Mouse (Mus musculus) limb, embryonic 12.5 days (tissue): ENCODE results near the gene Hoxa5. TPM values are rescaled to one million over a fixed set of nuclear protein-coding genes. Genes with fewer than 3 reads are reported as not detected.

ENCODE experiments used
- ATAC-seq: fragments of 200-750 bp; cut with Nextera tagmentation; 2 replicates; pipeline ENCODE4 v1.8.0; 2017; ENCODE audit warnings: low read depth, moderate TSS enrichment; ENCODE audit not compliant: insufficient number of reproducible peaks, insufficient read depth, low FRiP score, low TSS enrichment
- H3K27ac ChIP-seq: fragments of 300-500 bp; sonication (generic); 2 replicates; pipeline ENCODE4 v1.5.1; 2016; ENCODE audit warnings: mild to moderate bottlenecking, moderate library complexity
- H3K27me3 ChIP-seq: fragments of 300-500 bp; sonication (generic); 2 replicates; pipeline ENCODE4 v1.6.1; 2016; ENCODE audit warnings: mild to moderate bottlenecking, moderate library complexity
- H3K36me3 ChIP-seq: fragments of 300-500 bp; sonication (generic); 2 replicates; pipeline ENCODE4 v1.6.1; 2016; ENCODE audit warnings: mild to moderate bottlenecking, moderate library complexity
- H3K4me1 ChIP-seq: fragments of 300-500 bp; sonication (generic); replicated peaks from 2 replicates; pipeline ENCODE4 v1.6.1; 2016
- H3K4me2 ChIP-seq: fragments of 300-500 bp; sonication (generic); 2 replicates; pipeline ENCODE4 v1.6.1; 2016; ENCODE audit warnings: mild to moderate bottlenecking, moderate library complexity
- H3K4me3 ChIP-seq: fragments of 300-500 bp; sonication (generic); replicated peaks from 2 replicates; pipeline ENCODE4 v1.5.1; 2016; ENCODE audit warnings: mild to moderate bottlenecking
- H3K9ac ChIP-seq: fragments of 300-500 bp; sonication (generic); replicated peaks from 2 replicates; pipeline ENCODE4 v1.6.1; 2016; ENCODE audit warnings: mild to moderate bottlenecking, moderate library complexity
- H3K9me3 ChIP-seq: fragments of 300-500 bp; sonication (generic); 2 replicates; pipeline ENCODE4 v1.6.1; 2016; ENCODE audit warnings: mild to moderate bottlenecking, moderate library complexity
- WGBS: fragments of 180-500 bp; shearing (Covaris S2); methylation state at CpG from one replicate; pipeline ENCODE4 v1.1.7; 2016; 5-methylcytosine and 5-hydroxymethylcytosine counted together
- polyA plus RNA-seq: library from polyadenylated mRNA; unstranded; fragments of >200 nt; fragmentation: Nextera tagmentation; extraction: Ambion mirVana; gene quantifications from 2 replicates; pipeline ENCODE4 v1.2.1, GENCODE M21; 2016

Gene Hoxa5
- 8.2 and 9.2 TPM in 2 replicates for polyA plus RNA-seq

DNA sequence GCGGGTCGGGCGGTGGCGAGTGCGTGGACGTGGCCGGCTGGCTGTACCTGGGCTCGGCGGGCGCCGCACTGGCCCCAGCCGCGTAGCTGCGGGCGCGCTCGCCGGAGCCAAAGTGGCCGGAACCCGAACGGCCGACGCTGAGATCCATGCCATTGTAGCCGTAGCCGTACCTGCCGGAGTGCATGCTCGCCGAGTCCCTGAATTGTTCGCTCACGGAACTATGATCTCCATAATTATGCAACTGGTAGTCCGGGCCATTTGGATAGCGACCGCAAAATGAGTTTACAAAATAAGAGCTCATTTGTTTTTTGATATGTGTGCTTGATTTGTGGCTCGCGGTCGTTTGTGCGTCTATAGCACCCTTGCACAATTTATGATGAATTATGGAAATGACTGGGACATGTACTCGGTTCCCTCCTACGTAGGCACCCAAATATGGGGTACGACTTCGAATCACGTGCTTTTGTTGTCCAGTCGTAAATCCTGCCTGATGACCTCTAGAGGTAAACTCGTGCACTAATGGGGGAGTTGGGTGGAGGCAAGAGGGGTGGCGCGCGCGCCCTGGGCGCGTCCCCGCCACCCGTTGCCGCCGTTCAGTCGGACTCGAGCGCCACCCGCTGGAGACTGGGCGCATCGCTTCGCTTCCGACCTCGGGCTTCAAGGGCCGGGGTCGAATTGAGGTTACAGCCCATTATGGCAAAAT, at the start of gene Hoxa5:
Hoxa5 (minus strand) TSS at position 538 of the 703 bp plus-strand sequence.
- Histone ChIP-seq H3K27me3 (peaks cover 34% of the 10 kb centered on the region), H3K4me2 (peak within 1 kb of the TSS; percentile 96), H3K4me1 (peaks cover 90% of the 10 kb centered on the region), H3K9ac (peak within 1 kb of the TSS; percentile 80), H3K27ac (peak within 1 kb of the TSS; percentile 67), H3K4me3 (peak within 1 kb of the TSS; percentile 50), H3K9me3 (no peaks in the 10 kb centered on the region), H3K36me3 (peaks cover 48% of the 10 kb centered on the region)
- WGBS = 1% methylated on average over 65 of the region's 65 CpGs
- ATAC-seq = no peak

DNA sequence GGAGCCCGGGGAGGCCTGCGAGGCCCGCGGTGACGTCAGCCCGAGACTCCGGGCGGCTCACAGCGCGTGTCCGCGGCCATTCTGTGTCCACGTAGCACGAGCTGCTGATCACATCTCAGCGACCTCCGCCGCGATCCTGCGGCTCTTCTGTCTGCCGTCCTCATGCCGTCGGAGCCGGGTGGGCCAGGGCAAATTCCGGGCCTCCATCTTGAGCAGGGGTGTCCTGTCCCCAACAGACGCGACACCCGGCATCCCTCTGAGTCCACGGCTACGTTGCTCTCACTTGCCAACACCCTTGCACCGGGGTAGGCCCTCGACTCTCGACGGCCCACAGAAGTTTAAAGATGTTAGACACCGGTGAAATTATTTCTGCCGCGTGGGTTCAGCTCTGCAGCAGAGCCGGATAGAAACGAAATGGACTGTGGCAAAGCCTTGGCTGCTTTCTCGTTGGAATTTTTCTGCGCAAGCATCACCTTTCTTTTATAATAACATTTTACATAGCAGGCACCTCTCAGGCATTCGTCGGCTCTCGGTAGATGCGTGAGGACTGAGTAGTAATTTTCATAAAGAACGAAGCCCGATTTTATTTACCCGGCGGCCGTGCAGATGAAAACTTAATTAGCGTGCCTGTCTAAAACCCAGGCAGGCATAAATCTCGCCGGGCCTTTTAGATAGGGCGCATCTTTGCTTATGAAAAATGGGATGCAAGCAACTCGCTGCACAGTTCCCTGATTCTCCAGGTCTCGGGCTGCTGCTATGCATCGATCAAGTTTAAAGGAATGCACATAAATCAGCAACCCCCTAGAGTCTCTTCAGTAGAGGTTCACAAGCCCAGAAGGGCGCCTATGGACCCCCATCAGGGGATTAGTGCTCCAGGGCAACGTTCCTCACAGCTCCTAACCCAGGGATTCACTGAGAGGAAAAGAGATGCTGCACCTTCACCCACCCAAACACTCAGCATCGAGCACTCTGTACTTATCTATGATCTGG, 49.4 kb upstream of the Hoxa5 start:
- ATAC-seq = no peak
- Histone ChIP-seq H3K9me3 (no peaks in the 10 kb centered on the region), H3K27me3 (peaks cover 34% of the 10 kb centered on the region), H3K36me3 (peaks cover 36% of the 10 kb centered on the region), H3K4me2 (peak overlapping the region; percentile 96), H3K4me1 (peaks cover 32% of the 10 kb centered on the region), H3K9ac (peak overlapping the region; percentile 100), H3K4me3 (peak overlapping the region; percentile 99), H3K27ac (peak overlapping the region; percentile 98)
- WGBS = under 1% methylated on average over 59 of the region's 59 CpGs

DNA sequence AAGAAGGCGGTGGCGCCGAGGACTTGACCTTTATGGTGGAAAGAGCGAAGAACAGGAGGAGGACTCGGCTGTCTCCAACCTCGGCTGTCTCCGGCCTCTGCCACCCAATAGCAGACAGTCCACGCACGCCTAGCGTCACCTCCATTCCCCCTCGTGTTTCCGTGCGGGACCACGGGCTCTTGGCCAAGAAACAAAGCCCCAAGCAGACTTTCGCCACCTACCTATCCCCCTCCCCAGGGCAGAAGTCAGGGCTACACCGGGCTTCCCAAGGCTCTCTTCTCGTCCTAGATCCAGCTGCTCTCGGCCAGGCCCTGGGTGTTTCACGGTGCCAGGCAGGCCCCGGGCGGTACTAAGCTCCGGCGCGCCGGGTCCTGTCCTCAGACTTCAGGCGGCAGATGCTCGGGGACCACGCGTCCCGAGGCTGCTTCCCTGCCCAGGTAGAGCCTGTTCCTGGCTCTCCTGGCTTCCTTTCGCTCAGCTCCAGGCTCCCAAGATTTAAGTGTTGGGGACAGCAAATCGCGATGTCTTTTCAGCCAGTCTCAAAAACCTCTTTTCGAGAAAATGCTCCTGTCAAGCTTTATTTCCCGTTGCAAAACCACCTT, 48.5 kb upstream of the Hoxa5 start:
- no peaks in the 10 kb centered on the region for H3K9me3 ChIP-seq
- H3K4me1 ChIP-seq = peaks cover 35% of the 10 kb centered on the region
- peak overlapping the region; percentile 98 for H3K27ac ChIP-seq
- peak overlapping the region; percentile 99 for H3K4me3 ChIP-seq
- no peak; the same call in 1 of the 2 replicates for ATAC-seq
- peaks cover 32% of the 10 kb centered on the region for H3K36me3 ChIP-seq
- H3K4me2 ChIP-seq = peak overlapping the region; percentile 96
- 2% methylated on average over 35 of the region's 35 CpGs for WGBS
- peak overlapping the region; percentile 100 for H3K9ac ChIP-seq
- peaks cover 37% of the 10 kb centered on the region for H3K27me3 ChIP-seq

DNA sequence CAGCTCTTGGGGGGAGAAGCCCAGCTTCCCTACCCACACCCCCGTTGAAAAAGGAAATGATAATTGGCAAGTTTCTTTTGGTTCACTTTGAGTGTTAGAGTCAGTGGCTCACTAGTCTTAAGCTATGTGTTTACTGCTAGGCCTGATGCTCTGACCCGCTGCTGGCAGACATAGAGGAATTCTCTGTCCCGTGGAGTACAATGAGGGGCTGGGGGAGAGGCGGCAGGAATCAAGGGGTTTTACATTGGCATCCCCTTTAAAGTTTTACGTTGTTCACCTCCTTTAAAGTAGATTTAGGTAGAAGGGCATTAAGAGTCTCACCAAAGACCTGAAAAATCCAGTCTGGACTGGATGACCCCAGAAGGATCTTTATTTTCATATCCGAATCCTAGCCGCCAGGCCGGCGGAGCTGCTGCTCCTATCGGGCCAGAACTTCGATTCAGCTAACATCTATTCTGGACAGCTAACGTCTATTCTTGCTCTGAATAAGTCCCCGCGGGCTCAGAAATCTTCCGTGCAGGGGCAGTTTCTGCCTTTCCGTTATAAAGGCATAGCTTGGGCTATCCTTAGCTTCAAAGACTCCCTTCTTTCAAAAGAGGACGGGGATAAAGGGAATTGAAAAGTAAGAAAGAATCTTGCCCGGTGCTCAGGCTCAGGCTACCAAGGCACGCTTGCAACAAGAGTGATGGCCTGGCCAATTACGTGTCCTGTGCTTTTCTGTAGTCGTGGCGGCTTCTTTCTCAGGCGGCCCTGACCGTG, 47.8 kb upstream of the Hoxa5 start:
- Histone ChIP-seq H3K4me2 (peak overlapping the region; percentile 96), H3K4me3 (peak overlapping the region; percentile 99), H3K36me3 (peaks cover 32% of the 10 kb centered on the region), H3K27me3 (peaks cover 39% of the 10 kb centered on the region), H3K27ac (peak overlapping the region; percentile 98), H3K4me1 (peaks cover 35% of the 10 kb centered on the region), H3K9ac (peak overlapping the region; percentile 100), H3K9me3 (no peaks in the 10 kb centered on the region)
- WGBS = 3% methylated on average over 24 of the region's 24 CpGs
- no peak for ATAC-seq

DNA sequence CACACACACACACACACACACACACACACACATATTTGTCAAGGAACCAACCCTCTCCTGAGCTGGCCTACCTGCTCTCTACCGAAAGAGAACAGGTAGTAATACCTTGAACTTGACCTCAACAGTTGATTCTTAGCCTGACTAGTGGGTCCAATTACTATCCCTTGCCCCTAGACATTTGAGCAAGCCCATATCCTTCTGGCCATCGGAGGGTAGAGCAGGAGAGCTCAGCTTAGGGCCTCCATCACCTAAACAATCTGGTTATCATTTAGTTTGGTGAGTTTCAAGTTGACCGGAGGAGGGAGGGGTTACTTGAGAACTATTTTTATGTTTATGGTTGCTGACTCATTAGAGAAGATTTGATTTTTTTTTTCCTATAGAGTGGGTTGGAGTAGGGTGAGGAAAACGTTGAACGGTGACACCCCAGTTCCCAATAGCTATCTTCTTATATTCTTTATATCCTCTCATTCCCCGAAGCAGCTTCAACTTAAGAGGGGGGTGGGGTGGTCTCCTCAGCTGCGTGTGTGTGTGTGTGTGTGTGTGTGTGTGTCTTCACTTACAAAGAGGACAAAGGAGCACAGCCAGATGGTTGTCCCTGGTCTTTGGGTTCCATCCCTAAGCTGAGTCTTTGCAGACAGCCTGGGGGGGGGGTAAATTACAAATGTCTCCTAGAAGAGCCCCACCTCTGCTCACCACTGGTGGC, 46.9 kb upstream of the Hoxa5 start:
- peak overlapping the region; percentile 98 for H3K27ac ChIP-seq
- 5% methylated on average over 7 of the region's 7 CpGs for whole genome bisulfite sequencing

DNA sequence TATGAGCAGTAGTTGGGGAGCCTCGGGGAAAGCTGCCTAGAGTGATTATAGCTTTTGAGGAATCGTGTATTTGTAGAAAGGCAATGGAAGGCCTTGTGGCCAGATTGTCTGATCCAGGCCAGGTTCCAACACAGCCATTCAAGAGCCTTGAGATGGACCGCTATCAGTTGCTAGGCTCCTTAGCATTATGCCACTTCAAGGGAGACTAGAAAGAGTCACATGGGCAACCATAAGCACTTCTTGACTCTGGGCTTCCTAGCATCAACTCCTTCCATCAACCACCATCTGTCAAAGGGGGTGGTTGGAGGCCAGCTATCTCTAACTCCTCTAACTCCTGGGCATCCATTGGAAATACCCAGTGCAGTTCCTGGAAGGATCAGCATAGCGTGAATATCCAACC, 45.4 kb upstream of the Hoxa5 start:
- Histone ChIP-seq H3K27me3 (peaks cover 35% of the 10 kb centered on the region), H3K36me3 (peaks cover 32% of the 10 kb centered on the region), H3K9me3 (no peaks in the 10 kb centered on the region), H3K27ac (peak overlapping the region; percentile 98), H3K4me1 (peaks cover 35% of the 10 kb centered on the region), H3K9ac (peak overlapping the region; percentile 100), H3K4me3 (peak overlapping the region; percentile 99), H3K4me2 (peak overlapping the region; percentile 96)
- 12% methylated on average over 4 of the region's 4 CpGs for WGBS
- no peak for ATAC-seq

More for the DNA sequence above, 46.9 kb upstream of the Hoxa5 start:
- Histone ChIP-seq H3K4me3 (peak overlapping the region; percentile 99), H3K4me2 (peak overlapping the region; percentile 96), H3K27me3 (peaks cover 36% of the 10 kb centered on the region), H3K9ac (peak overlapping the region; percentile 100), H3K9me3 (no peaks in the 10 kb centered on the region), H3K36me3 (peaks cover 32% of the 10 kb centered on the region), H3K4me1 (peaks cover 35% of the 10 kb centered on the region)
- ATAC-seq = no peak

DNA sequence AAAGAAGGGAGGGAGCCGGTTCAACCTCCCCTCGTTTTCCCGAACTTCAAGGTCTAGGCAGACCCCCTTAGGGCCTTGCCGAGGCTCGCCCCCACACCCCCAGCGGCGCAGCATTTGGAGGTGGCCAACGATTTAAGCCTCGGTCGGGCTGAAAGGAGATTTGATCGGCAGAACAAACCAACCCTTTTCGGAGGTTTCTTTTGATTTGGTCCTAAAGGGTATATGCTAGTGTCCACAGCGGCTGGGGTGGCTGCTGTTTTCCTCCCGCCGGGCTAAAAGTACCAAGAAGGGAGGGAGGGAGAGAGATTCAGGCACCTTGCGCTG, 45.0 kb upstream of the Hoxa5 start:
- 2% methylated on average over 16 of the region's 16 CpGs for WGBS
- H3K27ac ChIP-seq = peak overlapping the region; percentile 98
- peaks cover 35% of the 10 kb centered on the region for H3K4me1 ChIP-seq

DNA sequence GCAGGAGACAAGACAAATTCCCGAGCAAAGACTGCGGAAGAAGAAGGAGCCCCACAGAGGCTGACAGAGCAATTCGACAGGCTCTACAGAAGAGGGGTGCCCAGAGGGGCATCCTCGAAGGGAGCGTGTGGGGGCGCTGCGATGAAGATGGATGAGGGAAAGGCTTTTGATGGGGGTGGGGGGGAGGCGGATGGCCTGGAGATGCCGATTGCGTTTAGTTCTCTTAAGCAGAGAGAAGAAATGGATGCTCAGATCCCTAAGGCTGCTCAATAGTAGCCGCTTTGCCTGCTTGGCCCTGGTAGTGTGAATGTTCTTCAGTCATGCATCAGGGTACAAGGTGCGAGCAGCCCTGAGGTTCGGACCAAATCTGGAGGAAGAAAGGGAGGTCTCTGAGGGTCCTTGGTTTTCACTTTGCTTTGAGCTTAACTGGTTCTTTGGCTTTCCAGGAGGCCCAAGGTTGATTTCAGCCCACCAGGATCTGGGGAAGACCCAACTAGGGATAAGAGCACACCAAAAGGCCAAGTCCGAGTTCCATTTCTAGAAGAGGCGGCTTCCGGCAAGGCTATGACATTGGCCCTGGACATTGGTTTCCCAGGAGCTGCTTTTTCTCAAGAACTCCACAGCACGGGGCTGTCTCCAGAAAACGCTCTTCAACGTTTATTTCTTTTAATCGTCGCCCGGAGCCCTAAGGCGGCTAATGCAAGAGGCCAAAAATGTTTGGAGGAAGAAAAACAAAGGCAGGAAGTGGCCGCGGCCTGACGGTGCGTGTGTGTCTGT, 44.4 kb upstream of the Hoxa5 start:
- 2% methylated on average over 27 of the region's 27 CpGs for WGBS
- H3K27me3 ChIP-seq = peaks cover 35% of the 10 kb centered on the region
- peak overlapping the region; percentile 96 for H3K4me2 ChIP-seq
- peak overlapping the region; percentile 98 for H3K27ac ChIP-seq
- peak overlapping the region; percentile 99 for H3K4me3 ChIP-seq
- ATAC-seq = no peak
- no peaks in the 10 kb centered on the region for H3K9me3 ChIP-seq
- H3K4me1 ChIP-seq = peaks cover 38% of the 10 kb centered on the region
- H3K36me3 ChIP-seq = peaks cover 32% of the 10 kb centered on the region
- peak overlapping the region; percentile 100 for H3K9ac ChIP-seq

More for the DNA sequence above, 45.0 kb upstream of the Hoxa5 start:
- H3K9me3 ChIP-seq = no peaks in the 10 kb centered on the region
- ATAC-seq = no peak
- peak overlapping the region; percentile 96 for H3K4me2 ChIP-seq
- H3K27me3 ChIP-seq = peaks cover 35% of the 10 kb centered on the region
- peak overlapping the region; percentile 100 for H3K9ac ChIP-seq
- H3K4me3 ChIP-seq = peak overlapping the region; percentile 99
- peaks cover 32% of the 10 kb centered on the region for H3K36me3 ChIP-seq

DNA sequence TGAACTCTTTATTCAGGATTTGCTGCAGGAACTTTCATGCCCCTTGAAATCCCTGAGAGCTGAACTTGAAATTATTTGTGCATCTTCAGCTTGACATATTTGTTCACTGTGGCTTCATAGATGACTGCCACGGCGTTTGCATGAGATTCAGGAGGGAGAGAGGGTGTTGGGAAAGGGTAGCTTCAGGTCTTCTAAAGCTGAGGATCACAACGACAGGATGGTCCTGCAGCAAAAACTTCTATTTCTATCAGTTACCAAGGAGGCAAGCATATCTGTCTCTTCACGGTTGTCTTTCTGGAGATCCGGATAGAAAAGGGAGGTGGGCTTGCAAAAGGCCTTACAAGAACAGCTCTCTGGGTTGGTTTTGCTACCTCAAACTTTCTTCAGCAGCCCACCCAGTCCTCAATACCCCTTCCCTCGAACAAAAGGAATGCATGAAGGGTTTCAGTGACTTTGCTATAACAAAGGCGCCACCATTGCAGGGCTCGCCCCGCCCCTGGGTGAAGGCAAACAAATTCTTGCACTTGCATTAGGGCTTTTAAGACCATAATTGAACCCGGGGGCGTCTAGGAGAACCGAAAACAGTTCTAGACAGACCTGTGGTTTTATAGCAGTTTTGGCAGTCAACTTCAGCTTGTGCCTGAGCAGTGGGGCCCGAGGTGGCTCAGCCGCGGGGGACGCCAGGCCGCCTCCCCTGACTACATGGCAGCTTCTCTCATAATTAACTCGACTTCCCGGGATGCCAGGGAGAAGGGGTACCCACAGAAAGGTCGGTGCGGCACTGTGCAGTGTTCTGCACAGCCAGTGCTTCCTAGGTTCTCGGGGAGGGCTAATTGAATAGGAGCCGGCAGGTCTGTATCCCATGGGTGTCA, 43.6 kb upstream of the Hoxa5 start:
- peaks cover 40% of the 10 kb centered on the region for H3K4me1 ChIP-seq
- ATAC-seq = no peak
- no peaks in the 10 kb centered on the region for H3K9me3 ChIP-seq
- peaks cover 34% of the 10 kb centered on the region for H3K27me3 ChIP-seq
- H3K27ac ChIP-seq = peak overlapping the region; percentile 98
- peaks cover 29% of the 10 kb centered on the region for H3K36me3 ChIP-seq
- peak overlapping the region; percentile 99 for H3K4me3 ChIP-seq
- peak overlapping the region; percentile 96 for H3K4me2 ChIP-seq
- peak overlapping the region; percentile 100 for H3K9ac ChIP-seq
- WGBS = under 1% methylated on average over 23 of the region's 23 CpGs
